Mouse (Mus musculus) WW6 (cell line): ENCODE measurements around the gene Neurog2.

Source experiments
- DNase-seq: peaks from one replicate; pipeline ENCODE4 v3.0.0-alpha.2; 2013; ENCODE audit warnings: low read depth, low spot score

Neurog2 gene

DNA sequence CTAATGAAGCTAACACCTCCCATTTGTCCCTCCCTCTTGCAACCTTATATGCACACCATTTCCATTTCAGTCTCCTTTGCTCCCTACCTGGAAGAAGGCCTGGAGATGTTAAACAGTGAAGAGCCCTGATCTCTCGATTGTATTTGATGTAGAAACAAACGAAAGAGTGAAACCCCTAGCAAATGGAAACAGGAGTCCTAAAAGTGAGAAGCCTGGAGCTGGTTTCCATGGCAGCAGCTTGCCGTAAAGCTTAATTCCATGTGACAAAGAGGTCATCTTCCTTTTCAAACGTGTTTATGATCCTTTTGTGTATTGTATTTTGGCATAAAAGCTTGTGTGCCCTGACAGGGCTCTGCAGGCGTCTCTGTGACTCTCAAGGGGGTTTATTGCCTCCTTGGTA is 9.3 kb downstream of the Neurog2 start:
- no peak for DNase-seq

GRCm38 (mm10) chr3:127646156-127646825 is 13.4 kb downstream of the Neurog2 start:
- DNase-seq = no peak

- DNase-seq = no peak
Measured at GRCm38 (mm10) chr3:127651742-127652653, 19.1 kb downstream of the Neurog2 start.

- no peak for DNase-seq
Measured at GRCm38 (mm10) chr3:127660712-127661111, 27.8 kb downstream of the Neurog2 start.

- DNase-seq = no peak
Measured at GRCm38 (mm10) chr3:127661646-127662531, 29.0 kb downstream of the Neurog2 start.

DNA sequence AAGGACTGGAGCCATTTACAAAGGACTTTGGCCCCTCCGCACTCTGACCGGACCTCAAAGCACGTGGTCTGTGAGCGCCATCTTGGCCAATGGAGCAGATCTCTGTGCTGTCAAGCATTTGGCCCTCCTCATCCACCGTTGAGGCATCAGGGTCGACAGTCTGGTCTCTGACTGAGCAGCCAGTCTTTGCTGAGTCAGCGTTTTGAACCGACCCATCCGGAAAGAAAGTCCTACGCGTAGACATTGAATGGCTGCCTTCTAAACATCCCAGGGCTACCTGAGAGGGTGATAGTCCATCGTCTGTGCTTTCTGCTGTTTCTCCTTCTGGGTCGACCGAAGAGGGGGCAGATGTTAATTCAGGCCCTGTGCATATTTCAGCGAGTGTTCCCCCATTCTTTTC is 46.8 kb downstream of the Neurog2 start:
- no peak for DNase-seq
